Mouse (Mus musculus) heart, embryonic 16.5 days (tissue): ENCODE results near the gene Nudt5. TPM values are rescaled to one million over a fixed set of nuclear protein-coding genes. Genes with fewer than 3 reads are reported as not detected.
A peak's percentile ranks its signal among the peaks of the same experiment; 100 is the strongest.

Source experiments
- ATAC-seq: fragments of 200-750 bp; cut with Nextera tagmentation; replicated peaks from 2 replicates; pipeline ENCODE4 v1.8.0; 2017; ENCODE audit warnings: moderate number of reproducible peaks; ENCODE audit not compliant: insufficient read depth, low FRiP score; ENCODE audit errors: extremely low read depth
- H3K27ac ChIP-seq: fragments of 300-500 bp; sonication (generic); 2 replicates; pipeline ENCODE4 v1.5.1; 2014; ENCODE audit warnings: mild to moderate bottlenecking, low read length, control low read depth, moderate library complexity
- H3K27me3 ChIP-seq: fragments of 300-500 bp; sonication (generic); 2 replicates; pipeline ENCODE4 v1.6.1; 2014; ENCODE audit warnings: low read length, mixed read lengths; ENCODE audit not compliant: control insufficient read depth, insufficient read depth
- H3K36me3 ChIP-seq: fragments of 300-500 bp; sonication (generic); 2 replicates; pipeline ENCODE4 v1.6.1; 2014; ENCODE audit not compliant: control insufficient read depth, insufficient read depth
- H3K4me1 ChIP-seq: fragments of 300-500 bp; sonication (generic); 2 replicates; pipeline ENCODE4 v1.6.1; 2014; ENCODE audit warnings: low read length, mixed read lengths; ENCODE audit not compliant: control insufficient read depth, insufficient read depth
- H3K4me2 ChIP-seq: fragments of 300-500 bp; sonication (generic); 2 replicates; pipeline ENCODE4 v1.6.1; 2014; ENCODE audit warnings: low read depth, mild to moderate bottlenecking, control low read depth, low read length
- H3K4me3 ChIP-seq: fragments of 300-500 bp; sonication (generic); 2 replicates; pipeline ENCODE4 v1.5.1; 2014; ENCODE audit warnings: mild to moderate bottlenecking, control low read depth, low read length
- H3K9ac ChIP-seq: fragments of 300-500 bp; sonication (generic); 2 replicates; pipeline ENCODE4 v1.6.1; 2014; ENCODE audit warnings: low read length, control low read depth
- H3K9me3 ChIP-seq: fragments of 300-500 bp; sonication (generic); replicated peaks from 2 replicates; pipeline ENCODE4 v1.6.1; 2016; ENCODE audit warnings: low read length; ENCODE audit not compliant: control insufficient read depth
- WGBS: fragments of 180-500 bp; shearing (Covaris S2); extraction: QIAGEN DNeasy Blood & Tissue Kit; methylation state at CpG from one replicate; pipeline ENCODE4 v1.1.7; 2014; 5-methylcytosine and 5-hydroxymethylcytosine counted together
- polyA plus RNA-seq: library from polyadenylated mRNA; unstranded; fragments of >200 nt; fragmentation: Nextera tagmentation; extraction: Ambion mirVana; gene quantifications from 2 replicates; pipeline ENCODE4 v1.2.1, GENCODE M21; 2015

Nudt5 gene
- polyA plus RNA-seq, 1 experiment from 2014 or later: 62.5 TPM

GRCm38 (mm10) chr2:5811235-5811782 lies 33.5 kb upstream of the Nudt5 start:
- Histone ChIP-seq H3K27ac (no peak overlapping the region), H3K4me2 (no peak overlapping the region), H3K9ac (no peak overlapping the region), H3K36me3 (peaks cover 32% of the 10 kb centered on the region), H3K27me3 (no peaks in the 10 kb centered on the region), H3K9me3 (no peaks in the 10 kb centered on the region), H3K4me3 (no peak overlapping the region), H3K4me1 (no peaks in the 10 kb centered on the region)
- ATAC-seq: no peak
- 83% methylated on average over 5 of the region's 5 CpGs for WGBS

GRCm38 (mm10) chr2:5821264-5821663 lies 23.6 kb upstream of the Nudt5 start:
- 75% methylated on average over 10 of the region's 10 CpGs for WGBS
- no peaks in the 10 kb centered on the region for H3K4me1 ChIP-seq
- ATAC-seq: no peak
- H3K36me3 ChIP-seq: peaks cover 34% of the 10 kb centered on the region
- no peak overlapping the region for H3K9ac ChIP-seq
- H3K4me2 ChIP-seq: no peak overlapping the region
- no peaks in the 10 kb centered on the region for H3K9me3 ChIP-seq
- no peaks in the 10 kb centered on the region for H3K27me3 ChIP-seq
- H3K4me3 ChIP-seq: no peak overlapping the region
- no peak overlapping the region for H3K27ac ChIP-seq

- no peaks in the 10 kb centered on the region for H3K4me1 ChIP-seq
- 90% methylated on average over 6 of the region's 6 CpGs for WGBS
- no peaks in the 10 kb centered on the region for H3K27me3 ChIP-seq
- H3K9ac ChIP-seq: no peak overlapping the region
- no peak for ATAC-seq
- H3K27ac ChIP-seq: no peak overlapping the region
- no peak overlapping the region for H3K4me2 ChIP-seq
- no peak overlapping the region for H3K4me3 ChIP-seq
- no peaks in the 10 kb centered on the region for H3K9me3 ChIP-seq
- peaks cover 33% of the 10 kb centered on the region for H3K36me3 ChIP-seq
Measured at GRCm38 (mm10) chr2:5822449-5822848, 22.4 kb upstream of the Nudt5 start.

GRCm38 (mm10) chr2:5824213-5824612 lies 20.6 kb upstream of the Nudt5 start:
- no peaks in the 10 kb centered on the region for H3K4me1 ChIP-seq
- H3K36me3 ChIP-seq: peaks cover 27% of the 10 kb centered on the region
- H3K9ac ChIP-seq: no peak overlapping the region
- no peak overlapping the region for H3K4me2 ChIP-seq
- 31% methylated on average over 1 of the region's 1 CpGs for WGBS
- H3K4me3 ChIP-seq: no peak overlapping the region
- ATAC-seq: no peak
- no peak overlapping the region for H3K27ac ChIP-seq
- H3K9me3 ChIP-seq: no peaks in the 10 kb centered on the region
- no peaks in the 10 kb centered on the region for H3K27me3 ChIP-seq

- H3K4me1 ChIP-seq: no peaks in the 10 kb centered on the region
- no peak for ATAC-seq
- H3K27ac ChIP-seq: no peak overlapping the region
- no peak overlapping the region for H3K9ac ChIP-seq
- H3K4me3 ChIP-seq: no peak overlapping the region
- H3K36me3 ChIP-seq: peaks cover 25% of the 10 kb centered on the region
- H3K9me3 ChIP-seq: no peaks in the 10 kb centered on the region
- WGBS: 73% methylated on average over 5 of the region's 5 CpGs
- no peaks in the 10 kb centered on the region for H3K27me3 ChIP-seq
- no peak overlapping the region for H3K4me2 ChIP-seq
Measured at GRCm38 (mm10) chr2:5824685-5825084, 20.1 kb upstream of the Nudt5 start.

GRCm38 (mm10) chr2:5825265-5825913 lies 19.4 kb upstream of the Nudt5 start:
- WGBS: 95% methylated on average over 5 of the region's 5 CpGs
- Histone ChIP-seq H3K27ac (no peak overlapping the region), H3K4me3 (no peak overlapping the region), H3K27me3 (no peaks in the 10 kb centered on the region), H3K36me3 (peaks cover 20% of the 10 kb centered on the region), H3K4me2 (no peak overlapping the region), H3K4me1 (no peaks in the 10 kb centered on the region), H3K9ac (no peak overlapping the region), H3K9me3 (no peaks in the 10 kb centered on the region)
- ATAC-seq: no peak

- 94% methylated on average over 11 of the region's 11 CpGs for WGBS
- H3K36me3 ChIP-seq: peaks cover 34% of the 10 kb centered on the region
- H3K9me3 ChIP-seq: no peaks in the 10 kb centered on the region
- H3K4me3 ChIP-seq: no peak overlapping the region
- no peak overlapping the region for H3K4me2 ChIP-seq
- peaks cover 2% of the 10 kb centered on the region; the same call in 1 of the 2 replicates for H3K4me1 ChIP-seq
- no peak for ATAC-seq
- H3K9ac ChIP-seq: no peak overlapping the region
- no peaks in the 10 kb centered on the region for H3K27me3 ChIP-seq
- H3K27ac ChIP-seq: no peak overlapping the region
Measured at GRCm38 (mm10) chr2:5840815-5841214, 4.0 kb upstream of the Nudt5 start.

GRCm38 (mm10) chr2:5844181-5844872 lies 492 bp upstream of the Nudt5 start:
- Histone ChIP-seq H3K4me2 (peak overlapping the region; percentile 94), H3K4me1 (peaks cover 5% of the 10 kb centered on the region; the same call in 1 of the 2 replicates)
- peak; percentile 4; the same call in 1 of the 2 replicates for ATAC-seq

GRCm38 (mm10) chr2:5845826-5846225 lies 1.0 kb downstream of the Nudt5 start:
- Histone ChIP-seq H3K36me3 (peaks cover 13% of the 10 kb centered on the region), H3K9ac (peak overlapping the region; percentile 76), H3K27ac (no peak overlapping the region; the same call in 1 of the 2 replicates), H3K27me3 (no peaks in the 10 kb centered on the region), H3K9me3 (no peaks in the 10 kb centered on the region), H3K4me1 (peaks cover 5% of the 10 kb centered on the region; the same call in 1 of the 2 replicates), H3K4me2 (peak overlapping the region; percentile 73), H3K4me3 (peak overlapping the region; percentile 81)
- ATAC-seq: no peak
- WGBS: 18% methylated on average over 4 of the region's 4 CpGs

More at GRCm38 (mm10) chr2:5844181-5844872, 492 bp upstream of the Nudt5 start:
- peaks cover 25% of the 10 kb centered on the region for H3K36me3 ChIP-seq
- WGBS: 3% methylated on average over 23 of the region's 23 CpGs
- H3K27me3 ChIP-seq: no peaks in the 10 kb centered on the region
- peak overlapping the region; percentile 76 for H3K9ac ChIP-seq
- peak overlapping the region; percentile 81 for H3K4me3 ChIP-seq
- peak overlapping the region; percentile 84 for H3K27ac ChIP-seq
- no peaks in the 10 kb centered on the region for H3K9me3 ChIP-seq
